Mouse (Mus musculus): ENCODE measurements at regions not wholly inside any gene's neighbourhood (a gene's known extent, or its start where the extent isn't known, plus 50 kb on each side); places are given as distances from the start of the nearest gene placed in this dataset.

GRCm38 (mm10) chr2:92544364-92545151 lies 54.9 kb upstream of the Chst1 start:
- DNase-seq, result peak in 1 of 2 experiments; percentile 11

- DNase-seq, result no peak
Measured at GRCm38 (mm10) chr2:92540841-92541240, 58.7 kb upstream of the Chst1 start.

- no peak for DNase-seq
Measured at GRCm38 (mm10) chr2:92531996-92532395, 67.5 kb upstream of the Chst1 start.

GRCm38 (mm10) chr2:92530677-92531076 lies 68.8 kb upstream of the Chst1 start:
- DNase-seq, result no peak

- no peak for DNase-seq
Measured at GRCm38 (mm10) chr2:92529670-92530322, 69.5 kb upstream of the Slc35c1 start.

GRCm38 (mm10) chr2:92529071-92529641 lies 68.8 kb upstream of the Slc35c1 start:
- peak; percentile 83 to 91 for DNase-seq

GRCm38 (mm10) chr2:92528119-92528830 lies 67.9 kb upstream of the Slc35c1 start:
- no peak for DNase-seq

GRCm38 (mm10) chr2:92526676-92527395 lies 66.5 kb upstream of the Slc35c1 start:
- DNase-seq, result no peak

GRCm38 (mm10) chr2:92525628-92526027 lies 65.3 kb upstream of the Slc35c1 start:
- DNase-seq, result no peak

GRCm38 (mm10) chr2:92525062-92525623 lies 64.8 kb upstream of the Slc35c1 start:
- DNase-seq, result no peak

- DNase-seq, result no peak
Measured at GRCm38 (mm10) chr2:92524346-92524905, 64.1 kb upstream of the Slc35c1 start.

GRCm38 (mm10) chr2:92523321-92523895 lies 63.1 kb upstream of the Slc35c1 start:
- no peak for DNase-seq

GRCm38 (mm10) chr2:92521527-92521926 lies 61.2 kb upstream of the Slc35c1 start:
- no peak for DNase-seq

GRCm38 (mm10) chr2:92519396-92519795 lies 59.1 kb upstream of the Slc35c1 start:
- no peak for DNase-seq

GRCm38 (mm10) chr2:92518891-92519290 lies 58.6 kb upstream of the Slc35c1 start:
- DNase-seq, result no peak

- DNase-seq, result no peak
Measured at GRCm38 (mm10) chr2:92514961-92515360, 54.6 kb upstream of the Slc35c1 start.

GRCm38 (mm10) chr2:92511771-92512744 lies 51.7 kb upstream of the Slc35c1 start:
- no peak for DNase-seq
